Mouse (Mus musculus): ENCODE results near the gene Zbtb39. TPM values are rescaled to one million over a fixed set of nuclear protein-coding genes. Genes with fewer than 3 reads are reported as not detected.

Gene Zbtb39
- polyA plus RNA-seq, 1 experiment from 2014 or later: 4.0 TPM

- H3K36me3 ChIP-seq: no peaks in the 10 kb centered on the region
- WGBS: 16% methylated on average over 20 of the region's 20 CpGs
- H3K4me1 ChIP-seq: peaks cover 12% of the 10 kb centered on the region
- H3K9me3 ChIP-seq: no peaks in the 10 kb centered on the region
- H3K27ac ChIP-seq (replicated peaks): no peak overlapping the region
- H3K4me3 ChIP-seq: no peak overlapping the region
- peak overlapping the region; percentile 29 for H3K4me2 ChIP-seq (replicated peaks)
- H3K27me3 ChIP-seq: no peaks in the 10 kb centered on the region; the same call in 1 of the 2 replicates
- ATAC-seq (replicated peaks): no peak
- 0 out of 2 replicates have a peak overlapping the region, but pooled peaks have one; percentile 16 for H3K9ac ChIP-seq (replicated peaks)
These were observed 17.5 kb upstream of the Zbtb39 start for GRCm38 (mm10) chr10:127721671-127722418.

GRCm38 (mm10) chr10:127724178-127724577, 15.2 kb upstream of the Zbtb39 start, which contains the start of gene Tac2:
Tac2 (plus strand) TSS chr10:127724478.
- Histone ChIP-seq H3K9ac (replicated peaks) (no peak within 1 kb of the TSS), H3K27ac (replicated peaks) (no peak within 1 kb of the TSS), H3K9me3 (no peaks in the 10 kb centered on the region), H3K4me2 (replicated peaks) (no peak within 1 kb of the TSS), H3K4me1 (peaks cover 16% of the 10 kb centered on the region), H3K27me3 (no peaks in the 10 kb centered on the region; the same call in 1 of the 2 replicates), H3K4me3 (no peak within 1 kb of the TSS), H3K36me3 (no peaks in the 10 kb centered on the region)
- 76% methylated on average over 3 of the region's 3 CpGs for whole genome bisulfite sequencing
- ATAC-seq (replicated peaks): no peak

DNA sequence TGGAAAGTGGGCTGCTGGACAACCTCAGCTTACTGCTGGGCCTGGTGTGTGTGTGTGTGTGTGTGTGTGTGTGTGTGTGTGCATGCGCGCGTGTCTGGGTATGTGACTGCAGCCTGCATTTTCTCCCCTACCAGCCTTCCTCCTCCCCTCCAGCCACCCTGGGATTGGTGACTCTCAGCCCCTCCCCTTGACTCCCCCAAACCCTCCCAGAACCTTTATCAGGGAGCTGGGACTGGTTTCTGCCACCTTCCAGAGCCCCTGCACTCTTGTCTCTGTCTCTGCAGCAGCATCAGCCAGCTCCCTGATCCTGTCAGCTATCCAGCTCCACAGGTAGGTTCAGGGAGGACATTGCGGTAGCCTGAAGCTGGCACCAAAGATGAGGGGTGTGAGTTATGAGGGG, 14.2 kb upstream of the Zbtb39 start:
- 92% methylated on average over 4 of the region's 4 CpGs for WGBS
- ATAC-seq (replicated peaks): no peak
- no peaks in the 10 kb centered on the region; the same call in 1 of the 2 replicates for H3K27me3 ChIP-seq

GRCm38 (mm10) chr10:127728437-127728836, 10.9 kb upstream of the Zbtb39 start:
- H3K27ac ChIP-seq (replicated peaks): no peak overlapping the region
- no peak overlapping the region for H3K9ac ChIP-seq (replicated peaks)
- peaks cover 15% of the 10 kb centered on the region for H3K4me1 ChIP-seq
- H3K4me3 ChIP-seq: no peak overlapping the region
- H3K4me2 ChIP-seq (replicated peaks): no peak overlapping the region
- WGBS: 69% methylated on average over 8 of the region's 8 CpGs
- H3K9me3 ChIP-seq: no peaks in the 10 kb centered on the region
- no peak for ATAC-seq (replicated peaks)
- H3K27me3 ChIP-seq: 0 out of 2 replicates have a peak, but pooled peaks cover under 1% of the 10 kb centered on the region
- no peaks in the 10 kb centered on the region for H3K36me3 ChIP-seq

More for the DNA sequence above, 14.2 kb upstream of the Zbtb39 start:
- Histone ChIP-seq H3K9ac (replicated peaks) (no peak overlapping the region), H3K4me3 (no peak overlapping the region), H3K4me2 (replicated peaks) (no peak overlapping the region), H3K27ac (replicated peaks) (no peak overlapping the region), H3K36me3 (no peaks in the 10 kb centered on the region), H3K4me1 (peaks cover 16% of the 10 kb centered on the region), H3K9me3 (no peaks in the 10 kb centered on the region)

DNA sequence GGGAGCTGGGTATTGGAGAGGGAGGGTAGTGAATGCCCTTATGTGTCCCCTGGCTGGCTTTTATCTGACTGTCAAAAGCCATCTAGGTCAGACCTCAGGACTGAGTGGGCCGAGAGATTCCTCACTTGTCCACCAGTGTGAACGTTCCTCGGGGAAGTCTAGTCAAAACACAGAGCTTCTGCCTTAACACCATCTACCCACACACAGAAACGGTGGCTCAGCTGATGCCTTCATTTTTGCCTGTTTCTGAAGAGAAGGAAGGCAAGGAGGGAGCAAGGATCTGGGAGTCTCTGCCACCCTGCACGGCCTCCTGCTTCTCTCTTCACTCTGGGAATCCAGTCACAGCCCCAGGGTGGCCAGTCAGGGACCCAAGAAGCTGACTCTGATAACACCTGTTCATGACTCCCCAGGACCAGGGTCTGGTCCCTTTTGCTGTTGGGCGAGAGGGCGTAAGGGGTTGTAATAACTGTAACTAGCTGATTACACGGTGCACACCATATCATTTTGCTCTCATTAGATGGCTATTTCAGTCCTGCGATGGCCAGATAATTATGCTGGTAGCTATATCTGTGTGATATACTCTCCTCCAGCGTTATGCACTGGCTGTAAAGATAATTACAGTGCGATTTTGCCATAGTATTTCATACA, 8.9 kb upstream of the Zbtb39 start:
- no peaks in the 10 kb centered on the region for H3K9me3 ChIP-seq
- peaks cover 11% of the 10 kb centered on the region; the same call in 1 of the 2 replicates for H3K27me3 ChIP-seq
- H3K4me1 ChIP-seq: peaks cover 15% of the 10 kb centered on the region
- no peaks in the 10 kb centered on the region for H3K36me3 ChIP-seq
- no peak overlapping the region for H3K4me3 ChIP-seq
- H3K27ac ChIP-seq (replicated peaks): no peak overlapping the region
- H3K4me2 ChIP-seq (replicated peaks): no peak overlapping the region
- no peak for ATAC-seq (replicated peaks)
- 42% methylated on average over 11 of the region's 11 CpGs for WGBS
- H3K9ac ChIP-seq (replicated peaks): no peak overlapping the region

GRCm38 (mm10) chr10:127730933-127731310, 8.4 kb upstream of the Zbtb39 start:
- H3K36me3 ChIP-seq: no peaks in the 10 kb centered on the region
- WGBS: 8% methylated on average over 9 of the region's 9 CpGs
- peaks cover 11% of the 10 kb centered on the region; the same call in 1 of the 2 replicates for H3K27me3 ChIP-seq
- no peak overlapping the region for H3K4me3 ChIP-seq
- ATAC-seq (replicated peaks): no peak
- no peak overlapping the region for H3K4me2 ChIP-seq (replicated peaks)
- peaks cover 15% of the 10 kb centered on the region for H3K4me1 ChIP-seq
- H3K27ac ChIP-seq (replicated peaks): no peak overlapping the region
- H3K9ac ChIP-seq (replicated peaks): no peak overlapping the region
- H3K9me3 ChIP-seq: no peaks in the 10 kb centered on the region

DNA sequence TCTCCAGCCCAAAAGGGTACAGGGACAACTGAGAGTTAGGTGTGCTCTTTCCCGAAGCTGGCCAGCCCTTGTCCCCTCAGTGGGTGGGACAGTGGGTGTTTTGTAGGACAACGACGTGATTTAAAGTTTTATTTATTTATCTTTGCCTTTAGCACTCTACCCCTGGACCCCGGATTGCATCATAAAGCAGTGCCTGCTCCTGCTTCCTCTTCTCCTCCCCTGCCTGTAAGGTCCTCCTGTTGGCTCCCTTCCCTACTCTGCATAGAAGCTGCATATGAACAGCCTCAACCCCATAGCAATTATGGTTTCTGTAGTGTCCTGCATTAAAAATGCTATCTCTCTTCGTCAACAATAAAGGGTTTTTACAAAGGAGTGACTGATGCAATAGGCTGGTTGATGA, 7.9 kb upstream of the Zbtb39 start:
- H3K9me3 ChIP-seq: no peaks in the 10 kb centered on the region
- H3K9ac ChIP-seq (replicated peaks): no peak overlapping the region
- H3K27me3 ChIP-seq: peaks cover 11% of the 10 kb centered on the region; the same call in 1 of the 2 replicates
- H3K36me3 ChIP-seq: no peaks in the 10 kb centered on the region
- H3K4me3 ChIP-seq: no peak overlapping the region
- H3K4me1 ChIP-seq: peaks cover 15% of the 10 kb centered on the region
- 30% methylated on average over 5 of the region's 5 CpGs for WGBS
- H3K27ac ChIP-seq (replicated peaks): no peak overlapping the region
- H3K4me2 ChIP-seq (replicated peaks): no peak overlapping the region
- ATAC-seq (replicated peaks): no peak

GRCm38 (mm10) chr10:127734434-127734833, 4.9 kb upstream of the Zbtb39 start:
- Histone ChIP-seq H3K27me3 (peaks cover 11% of the 10 kb centered on the region; the same call in 1 of the 2 replicates), H3K4me1 (peaks cover 19% of the 10 kb centered on the region), H3K9ac (replicated peaks) (no peak overlapping the region), H3K9me3 (no peaks in the 10 kb centered on the region), H3K4me2 (replicated peaks) (no peak overlapping the region), H3K36me3 (no peaks in the 10 kb centered on the region), H3K4me3 (no peak overlapping the region), H3K27ac (replicated peaks) (no peak overlapping the region)
- 53% methylated on average over 5 of the region's 5 CpGs for whole genome bisulfite sequencing
- ATAC-seq (replicated peaks): no peak

DNA sequence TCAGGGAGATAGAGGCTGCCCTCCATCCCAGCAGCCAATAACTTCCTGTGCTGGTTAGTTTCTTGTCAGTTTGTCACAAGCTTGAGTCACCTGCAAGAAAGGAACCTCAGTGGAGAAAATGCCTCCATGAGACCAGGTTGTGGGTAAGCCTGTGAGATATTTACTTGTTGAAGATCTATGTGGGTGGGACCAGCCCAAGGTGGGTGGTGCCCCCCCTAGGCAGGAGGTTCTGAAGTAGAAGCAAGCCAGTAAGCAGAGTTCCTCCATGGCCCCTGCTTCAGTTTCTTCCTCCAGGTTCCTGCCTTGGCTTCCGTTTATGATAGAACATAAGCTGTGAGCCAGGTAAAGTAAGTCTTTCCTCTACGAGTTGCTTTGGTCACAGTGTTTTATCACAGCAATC, 3.1 kb upstream of the Zbtb39 start:
- Histone ChIP-seq H3K36me3 (no peaks in the 10 kb centered on the region), H3K27me3 (peaks cover 11% of the 10 kb centered on the region; the same call in 1 of the 2 replicates), H3K4me3 (no peak overlapping the region), H3K9me3 (no peaks in the 10 kb centered on the region), H3K27ac (replicated peaks) (no peak overlapping the region), H3K4me2 (replicated peaks) (no peak overlapping the region), H3K9ac (replicated peaks) (no peak overlapping the region), H3K4me1 (peaks cover 20% of the 10 kb centered on the region)
- ATAC-seq (replicated peaks): no peak
- WGBS: 88% methylated on average over 2 of the region's 2 CpGs

DNA sequence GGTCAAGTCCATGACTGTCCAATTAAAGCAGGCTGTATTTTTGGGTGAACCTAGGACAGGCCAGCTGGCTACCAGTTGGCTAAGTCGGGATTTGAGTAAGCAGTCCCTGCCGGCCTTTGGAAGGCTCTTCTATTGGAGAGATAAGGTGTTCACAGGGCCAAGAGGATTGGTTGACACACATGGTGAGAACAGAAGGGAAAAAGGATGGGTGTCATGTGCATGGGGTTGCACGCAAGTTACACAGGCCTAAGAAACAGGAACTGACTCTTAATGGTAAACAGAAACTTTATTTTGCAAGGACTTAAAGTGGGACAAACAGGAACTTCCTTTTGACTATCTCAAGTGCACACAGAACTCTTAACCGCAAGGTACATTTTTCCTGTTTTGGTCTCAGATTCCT, 2.4 kb upstream of the Zbtb39 start:
- peaks cover 11% of the 10 kb centered on the region; the same call in 1 of the 2 replicates for H3K27me3 ChIP-seq
- WGBS: 84% methylated on average over 4 of the region's 4 CpGs
- no peak overlapping the region for H3K4me3 ChIP-seq
- H3K4me1 ChIP-seq: peaks cover 20% of the 10 kb centered on the region
- no peak overlapping the region for H3K4me2 ChIP-seq (replicated peaks)
- no peaks in the 10 kb centered on the region for H3K9me3 ChIP-seq
- H3K27ac ChIP-seq (replicated peaks): no peak overlapping the region
- H3K36me3 ChIP-seq: peaks cover 3% of the 10 kb centered on the region; the same call in 1 of the 2 replicates
- no peak overlapping the region for H3K9ac ChIP-seq (replicated peaks)
- ATAC-seq (replicated peaks): no peak

DNA sequence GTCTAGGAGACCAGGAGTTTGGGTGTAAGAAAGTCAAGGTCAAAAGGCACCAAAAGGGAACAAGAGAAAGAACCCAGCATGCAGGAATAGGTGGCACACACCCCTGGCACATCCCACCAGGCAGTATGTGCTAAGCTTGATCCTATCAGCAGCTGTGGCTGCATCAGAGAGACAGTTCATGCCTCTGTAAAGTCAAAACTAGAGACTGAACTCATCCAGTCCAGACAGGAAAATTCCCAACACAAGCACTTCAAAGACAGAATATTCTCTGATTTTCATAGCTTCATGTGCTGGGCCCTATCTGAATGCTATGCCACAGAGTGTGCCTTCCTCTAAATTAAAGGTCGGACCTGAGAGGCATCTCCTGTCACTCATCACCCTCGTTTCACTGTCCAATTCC, 1.8 kb upstream of the Zbtb39 start:
- ATAC-seq (replicated peaks): no peak
- H3K27me3 ChIP-seq: peaks cover 11% of the 10 kb centered on the region; the same call in 1 of the 2 replicates
- H3K4me3 ChIP-seq: no peak overlapping the region
- peaks cover 9% of the 10 kb centered on the region for H3K36me3 ChIP-seq
- H3K4me1 ChIP-seq: peaks cover 20% of the 10 kb centered on the region
- H3K4me2 ChIP-seq (replicated peaks): no peak overlapping the region
- H3K9me3 ChIP-seq: no peaks in the 10 kb centered on the region
- 25% methylated on average over 2 of the region's 2 CpGs for WGBS
- H3K9ac ChIP-seq (replicated peaks): no peak overlapping the region
- H3K27ac ChIP-seq (replicated peaks): no peak overlapping the region

DNA sequence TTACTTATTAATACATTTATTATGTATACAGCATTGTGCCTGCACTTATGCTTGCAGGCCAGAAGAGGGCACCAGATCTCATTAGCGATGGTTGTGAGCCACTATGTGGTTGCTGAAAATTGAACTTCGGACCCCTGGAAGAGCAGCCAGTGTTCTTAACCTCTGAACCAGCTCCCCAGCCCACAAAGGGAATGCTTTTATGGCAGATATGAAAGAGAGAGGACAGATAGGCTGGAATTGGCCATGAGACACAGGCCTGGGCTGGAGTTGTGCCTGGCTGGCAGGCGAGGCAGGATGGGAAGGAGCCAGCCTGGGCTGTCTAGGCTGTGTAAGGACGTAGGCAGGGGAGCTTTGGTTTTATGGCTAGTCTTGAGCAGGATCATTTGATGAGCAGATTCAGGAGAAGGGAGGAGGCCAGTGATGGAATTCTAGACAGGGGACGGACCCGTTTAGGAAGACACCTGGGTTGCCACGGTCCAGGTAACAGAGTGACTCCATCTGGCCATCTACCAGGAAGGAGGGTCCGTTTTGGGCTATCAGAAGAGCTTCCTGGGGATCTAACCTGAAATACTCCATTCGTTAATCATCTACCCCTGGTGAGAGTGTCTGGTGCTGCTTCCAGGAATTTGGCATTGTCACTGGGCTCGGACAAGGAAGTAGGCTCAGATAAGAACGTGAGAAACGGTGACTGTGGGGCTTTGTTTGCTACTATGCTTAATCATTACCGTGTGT, 1.0 kb upstream of the Zbtb39 start:
- 56% methylated on average over 13 of the region's 13 CpGs for WGBS
- no peaks in the 10 kb centered on the region for H3K9me3 ChIP-seq
- no peak overlapping the region for H3K9ac ChIP-seq (replicated peaks)
- peaks cover 11% of the 10 kb centered on the region; the same call in 1 of the 2 replicates for H3K27me3 ChIP-seq
- peaks cover 17% of the 10 kb centered on the region for H3K36me3 ChIP-seq
- H3K4me1 ChIP-seq: peaks cover 20% of the 10 kb centered on the region
- H3K4me3 ChIP-seq: peak overlapping the region; percentile 68; the same call in 1 of the 2 replicates
- no peak for ATAC-seq (replicated peaks)
- H3K4me2 ChIP-seq (replicated peaks): no peak overlapping the region; the same call in 1 of the 2 replicates
- no peak overlapping the region for H3K27ac ChIP-seq (replicated peaks)

Data from forebrain, embryonic 15.5 days (tissue).